Mouse (Mus musculus) cerebellum, adult 18-20 months (tissue): ENCODE measurements around the gene Pard3.
"Not testable (repeated sequence)": the region's sequence is repeated elsewhere in the genome, so short reads cannot be mapped to it uniquely, and the experiment has no call there.

Experiments used
- DNase-seq, 2 experiments: peaks; one replicate each; pipeline ENCODE4 v3.0.0; 2021

The Pard3 gene

DNA sequence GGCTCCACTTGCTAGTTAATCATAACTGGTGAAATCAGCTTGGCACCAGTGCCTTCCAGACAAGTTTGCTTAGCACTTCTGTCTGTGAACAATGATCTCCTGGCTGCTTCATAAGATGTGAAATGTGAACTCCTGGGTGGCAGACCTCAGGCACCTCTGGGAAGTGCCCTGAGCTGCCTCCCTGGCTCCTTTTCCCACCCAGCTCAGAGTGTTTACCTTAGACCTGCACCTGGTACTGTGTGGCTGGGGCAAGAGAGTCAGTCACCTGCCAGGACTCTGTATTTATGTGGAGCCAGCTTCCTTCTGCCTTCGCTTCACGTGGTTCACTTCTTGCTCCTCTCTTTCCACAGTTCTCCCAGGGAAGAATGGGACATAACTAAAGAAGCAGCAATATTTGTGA lies 77.3 kb downstream of the Pard3 start:
- DNase-seq, result no peak

DNA sequence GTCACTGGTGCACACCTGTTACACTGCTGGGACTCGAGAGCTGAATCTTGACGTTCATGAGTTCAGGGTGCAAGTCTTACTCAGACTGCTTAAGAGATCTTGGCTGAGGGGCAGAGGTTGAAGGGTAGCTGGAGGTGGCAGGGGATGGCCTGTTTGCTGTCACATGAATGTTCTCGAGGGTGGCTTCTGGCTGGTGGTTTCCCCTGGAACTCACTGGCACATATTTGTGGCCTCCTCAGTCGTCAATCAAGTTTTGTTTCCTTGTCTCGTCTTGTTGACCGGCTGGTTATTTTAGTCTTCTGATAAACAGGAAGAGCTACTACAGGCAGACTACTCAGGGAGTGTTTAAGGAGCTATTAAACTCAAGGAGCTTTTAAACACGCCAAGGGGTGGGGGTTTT lies 79.9 kb downstream of the Pard3 start:
- DNase-seq, result no peak

- DNase-seq, result no peak
These were observed 80.9 kb downstream of the Pard3 start for GRCm38 (mm10) chr8:127144562-127144961.

DNA sequence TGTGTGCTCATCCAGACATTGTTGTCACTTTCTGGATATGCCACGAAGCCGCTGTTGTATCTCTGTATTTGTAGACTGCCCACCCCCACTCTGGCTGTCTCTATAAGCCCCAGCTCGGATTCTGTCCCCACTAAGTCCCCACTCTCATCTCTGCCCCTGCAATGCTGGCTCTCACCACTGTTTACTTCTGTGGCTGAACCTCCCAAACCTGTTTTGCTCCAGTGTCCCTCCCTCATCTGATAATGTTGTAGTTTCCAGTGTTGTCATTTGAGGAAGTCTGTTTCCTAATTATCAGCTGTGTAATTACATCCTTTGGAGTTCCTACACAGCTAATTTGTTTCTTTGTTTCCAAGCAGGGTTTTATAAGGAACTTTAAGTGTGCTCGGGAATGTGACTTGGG lies 81.4 kb downstream of the Pard3 start:
- DNase-seq, result no peak

DNA sequence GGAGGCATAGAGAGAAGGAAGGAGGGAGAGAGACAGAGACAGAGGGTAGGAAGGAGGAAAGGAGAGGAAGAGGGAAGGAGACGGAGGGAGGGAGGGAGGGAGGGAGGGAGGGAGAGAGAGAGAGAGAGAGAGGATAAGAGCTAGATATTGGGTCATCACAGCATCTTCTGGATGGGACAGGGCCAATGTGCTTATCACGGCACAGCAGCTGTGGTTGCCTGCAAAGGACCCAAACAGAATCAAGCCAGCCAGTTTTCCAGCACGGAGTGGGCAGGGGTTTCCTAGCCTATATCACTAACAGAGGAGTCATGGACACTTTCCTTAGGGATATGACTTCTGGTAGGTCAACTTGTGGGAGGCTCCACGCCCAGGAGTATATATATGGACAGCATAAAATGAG lies 82.4 kb downstream of the Pard3 start:
- no peak for DNase-seq

DNA sequence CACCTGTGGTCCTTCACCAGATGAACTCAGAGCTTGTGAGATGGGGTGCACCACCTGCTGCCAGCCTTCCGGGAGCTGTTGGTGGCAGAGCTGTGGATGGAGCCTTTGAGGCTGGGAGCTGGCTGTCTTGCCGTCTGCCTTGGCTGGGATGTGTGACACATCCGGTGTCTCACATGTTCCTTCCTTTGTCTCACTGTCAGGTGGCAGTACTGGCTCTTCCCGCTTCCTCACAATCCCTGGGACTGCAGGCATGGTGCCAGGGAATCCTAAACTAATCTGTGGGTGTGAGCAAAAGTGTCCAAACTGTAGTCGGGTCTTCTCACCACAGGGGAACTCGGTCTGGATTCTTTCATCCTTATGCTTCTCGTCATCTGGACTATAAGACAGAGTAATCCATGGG lies 85.1 kb downstream of the Pard3 start:
- peak; percentile 13 to 22 for DNase-seq

GRCm38 (mm10) chr8:127150645-127151044 lies 87.0 kb downstream of the Pard3 start:
- DNase-seq, result no peak

DNA sequence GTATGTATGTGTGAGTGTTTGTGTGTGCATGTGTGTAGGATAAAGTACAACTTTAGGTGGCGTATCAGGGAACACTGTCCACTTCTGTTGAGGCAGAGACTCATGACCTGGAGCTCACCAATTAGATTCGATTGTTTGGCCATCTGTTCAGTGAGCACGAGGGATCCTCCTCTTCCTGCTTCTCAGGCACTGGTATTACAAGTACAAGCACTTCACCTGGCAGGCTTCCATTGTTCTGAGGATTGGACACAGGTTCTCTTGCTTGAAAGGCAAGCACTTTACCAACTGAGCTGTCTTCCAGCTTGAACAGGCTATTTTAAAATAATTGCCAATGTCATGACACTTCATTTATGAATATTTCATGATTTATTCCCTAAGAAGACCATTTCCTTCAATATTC lies 88.0 kb downstream of the Pard3 start:
- no peak for DNase-seq

DNA sequence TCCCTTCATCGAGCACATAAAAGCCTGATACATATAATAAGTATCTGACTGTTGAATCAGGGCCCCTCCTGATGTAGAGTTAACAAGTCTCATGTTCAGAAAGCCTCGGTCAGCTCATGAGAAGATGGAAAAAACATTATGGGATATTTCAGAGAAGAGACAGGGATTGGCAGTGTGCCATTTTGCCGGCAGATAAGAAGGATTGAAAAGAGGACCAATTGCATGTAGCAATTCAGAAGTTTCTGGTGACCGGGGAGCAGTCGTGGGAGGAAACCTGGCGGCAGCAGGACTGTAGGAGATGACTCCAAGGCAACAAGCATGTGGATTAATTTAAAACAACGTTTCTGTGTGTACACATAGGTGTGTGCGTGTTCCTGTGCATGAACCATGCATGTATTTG lies 93.4 kb downstream of the Pard3 start:
- no peak for DNase-seq

- DNase-seq, result no peak
These were observed 95.8 kb downstream of the Pard3 start for GRCm38 (mm10) chr8:127159421-127159966.

GRCm38 (mm10) chr8:127161854-127162253 lies 98.2 kb downstream of the Pard3 start:
- no peak for DNase-seq

- DNase-seq, result no peak
These were observed 99.1 kb downstream of the Pard3 start for GRCm38 (mm10) chr8:127162821-127163220.

DNA sequence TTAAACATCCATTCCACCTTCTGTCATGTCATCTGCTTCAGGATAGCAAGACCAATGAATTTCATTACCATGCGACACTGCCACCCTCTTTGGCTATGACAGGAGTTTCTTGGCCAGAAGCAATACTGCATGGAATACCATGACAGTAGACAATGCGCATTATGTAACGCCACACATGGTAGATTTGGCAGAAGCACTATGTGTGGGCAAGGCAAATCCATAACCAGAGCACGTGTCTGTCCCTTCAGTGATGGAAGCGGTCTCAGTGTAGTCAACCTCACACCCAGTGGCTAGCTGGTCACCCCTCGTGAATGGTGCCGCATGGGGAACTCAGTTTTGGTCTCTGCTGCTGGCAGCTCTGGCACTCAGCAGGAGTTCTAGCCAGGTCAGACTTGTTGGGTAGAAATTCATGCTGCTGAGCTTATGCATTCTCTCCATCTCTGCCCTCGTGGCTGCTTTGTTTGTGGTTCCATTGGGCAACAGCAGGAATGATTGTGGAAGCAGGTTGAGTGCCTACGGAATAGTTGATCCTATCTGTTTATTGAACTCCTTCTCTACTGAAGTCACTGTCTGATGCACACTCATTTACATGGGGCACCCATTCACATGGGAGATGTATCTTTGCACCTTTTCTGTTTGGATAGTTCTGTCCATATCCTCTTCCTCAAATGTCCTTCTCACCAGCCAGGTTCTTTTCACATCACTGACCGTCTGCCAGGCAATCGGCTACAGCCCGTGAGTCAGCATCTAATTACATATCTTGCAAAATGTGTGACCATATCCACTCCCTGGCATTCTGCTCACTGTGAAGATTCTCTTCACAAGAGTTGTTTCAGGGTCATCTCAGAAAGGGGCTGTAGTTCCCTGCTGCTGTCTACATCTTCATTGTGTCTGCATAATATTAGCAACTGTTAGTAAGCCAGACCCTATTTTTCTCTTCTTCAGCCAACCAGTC lies 100.9 kb downstream of the Pard3 start:
- DNase-seq, result no peak

GRCm38 (mm10) chr8:127168496-127168895 lies 104.8 kb downstream of the Pard3 start:
- no peak for DNase-seq

DNA sequence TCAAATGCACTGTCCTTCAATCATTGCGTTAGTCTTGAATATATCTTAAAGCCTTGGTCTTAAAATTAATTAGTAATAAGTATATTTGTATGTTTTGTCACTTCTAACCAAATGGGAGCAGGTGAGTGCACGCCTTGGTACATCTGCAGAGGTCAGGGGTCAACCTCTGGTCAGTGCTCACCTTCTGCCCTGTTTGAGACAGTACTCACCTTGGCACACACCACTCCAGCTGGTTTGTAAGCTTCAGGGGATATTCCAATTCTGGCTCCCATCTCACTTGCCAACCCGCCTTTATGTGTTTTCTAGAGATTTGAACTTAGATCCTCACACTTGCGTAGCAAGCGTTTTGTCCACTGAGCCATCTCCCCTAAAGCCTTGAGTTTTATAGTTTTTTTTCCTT lies 105.7 kb downstream of the Pard3 start:
- no peak for DNase-seq

- DNase-seq, result not testable (repeated sequence)
These were observed 106.7 kb downstream of the Pard3 start for GRCm38 (mm10) chr8:127170372-127170771.

GRCm38 (mm10) chr8:127170930-127171329 lies 107.2 kb downstream of the Pard3 start:
- DNase-seq, result no peak

- DNase-seq, result no peak
These were observed 109.8 kb downstream of the Pard3 start for GRCm38 (mm10) chr8:127173483-127173882.

- DNase-seq, result no peak
These were observed 110.7 kb downstream of the Pard3 start for GRCm38 (mm10) chr8:127174411-127174810.

DNA sequence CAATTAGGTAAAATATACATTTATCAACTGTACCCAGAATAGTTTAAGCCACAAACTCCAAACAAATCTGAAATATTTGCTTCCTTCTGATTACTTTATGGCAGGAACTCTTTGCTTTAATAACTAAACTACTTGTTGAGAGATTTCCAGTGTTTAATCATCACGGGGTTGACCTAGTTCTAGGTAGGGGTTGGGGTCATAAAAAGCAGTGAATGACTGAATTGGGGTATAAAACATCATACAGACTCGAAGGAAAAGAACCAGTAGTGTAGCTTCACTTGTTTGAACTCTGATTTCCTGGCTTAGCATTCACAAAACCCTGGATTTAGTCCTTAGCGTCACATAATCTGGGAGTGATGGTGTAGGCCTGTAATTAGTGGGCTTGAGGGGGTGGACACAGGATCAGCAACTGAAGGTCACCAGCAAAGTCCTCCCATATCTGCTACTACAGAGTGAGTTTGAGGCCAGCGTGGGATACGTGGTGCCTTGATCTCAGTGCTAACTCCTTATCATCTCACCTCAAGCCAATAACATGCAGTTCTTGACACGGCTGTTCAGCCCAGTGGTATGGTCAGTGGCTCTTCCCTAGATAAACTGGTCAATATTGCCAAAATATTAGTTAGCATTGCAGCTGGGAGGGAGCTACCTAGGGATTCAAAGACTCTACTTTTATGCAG lies 111.6 kb downstream of the Pard3 start:
- DNase-seq, result no peak

GRCm38 (mm10) chr8:127178634-127179033 lies 114.9 kb downstream of the Pard3 start:
- peak; percentile 43 to 51 for DNase-seq

- no peak for DNase-seq
These were observed 117.6 kb downstream of the Pard3 start for GRCm38 (mm10) chr8:127181246-127181645.

GRCm38 (mm10) chr8:127182065-127182464 lies 118.4 kb downstream of the Pard3 start:
- DNase-seq, result no peak

GRCm38 (mm10) chr8:127183533-127183932 lies 119.8 kb downstream of the Pard3 start:
- DNase-seq, result no peak
